Mouse (Mus musculus) erythroblast, embryonic 14.5 days (primary cell): ENCODE measurements around the gene Nxpe5. TPM values are rescaled to one million over a fixed set of nuclear protein-coding genes. Genes with fewer than 3 reads are reported as not detected.

Experiments
- H3K27me3 ChIP-seq: 2 replicates; pipeline ENCODE4 v1.6.1; 2012; ENCODE audit warnings: inconsistent platforms; ENCODE audit not compliant: control insufficient read depth
- H3K36me3 ChIP-seq: 2 replicates; pipeline ENCODE4 v1.6.1; 2012; ENCODE audit warnings: mild to moderate bottlenecking, inconsistent platforms; ENCODE audit not compliant: control insufficient read depth
- H3K4me1 ChIP-seq: 2 replicates; pipeline ENCODE4 v1.6.1; 2012; ENCODE audit warnings: inconsistent platforms; ENCODE audit not compliant: control insufficient read depth
- H3K4me3 ChIP-seq: replicated peaks from 2 replicates; pipeline ENCODE3; 2012; ENCODE audit warnings: moderate library complexity, mild to moderate bottlenecking, inconsistent platforms
- H3K9me3 ChIP-seq: 2 replicates; pipeline ENCODE4 v1.6.1; 2012; ENCODE audit warnings: low read length, inconsistent platforms, mixed read lengths; ENCODE audit not compliant: control insufficient read depth
- GATA1 ChIP-seq: IDR thresholded peaks from 2 replicates; pipeline ENCODE4 v1.6.1; 2012; ENCODE audit warnings: low read length, inconsistent platforms, mixed read lengths
- TAL1 ChIP-seq: IDR thresholded peaks from 3 replicates; pipeline ENCODE4 v1.6.1; 2012; ENCODE audit warnings: low read length, inconsistent platforms, mixed read lengths
- polyA plus RNA-seq: library from polyadenylated mRNA; stranded (reverse); fragments of >175 nt; gene quantifications from 2 replicates; pipeline ENCODE4 v1.2.3, GENCODE M21; 2012

The Nxpe5 gene
- polyA plus RNA-seq, 1 experiment, result not detected

GRCm38 (mm10) chr5:138280425-138280768 is 54.7 kb downstream of the Nxpe5 start:
- peaks cover 7% of the 10 kb centered on the region for H3K9me3 ChIP-seq
- peak overlapping the region; percentile 62 for H3K4me3 ChIP-seq
- H3K4me1 ChIP-seq, result peaks cover 24% of the 10 kb centered on the region
- TF ChIP-seq TAL1, result no peak
- no peak for TF ChIP-seq GATA1
- H3K36me3 ChIP-seq, result peaks cover 5% of the 10 kb centered on the region; the same call in 1 of the 2 replicates
- peaks cover 22% of the 10 kb centered on the region for H3K27me3 ChIP-seq

DNA sequence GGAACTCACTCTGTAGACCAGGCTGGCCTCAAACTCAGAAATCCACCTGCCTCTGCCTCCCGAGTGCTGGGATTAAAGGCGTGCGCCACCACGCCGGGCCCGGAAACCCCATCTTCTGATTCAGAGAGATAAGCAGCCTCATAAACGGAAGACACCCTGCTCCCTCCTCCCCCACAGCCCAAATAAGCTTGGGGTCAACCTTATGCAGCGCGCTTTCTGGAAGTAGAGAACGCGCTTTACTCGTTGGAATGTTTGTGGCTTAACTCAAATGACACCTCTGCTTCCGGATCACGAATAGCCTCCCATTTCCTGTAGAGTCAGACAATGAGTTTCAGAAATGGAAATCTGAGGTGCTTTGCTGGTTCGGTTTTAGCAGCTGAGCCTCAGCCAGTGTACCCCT is 55.1 kb downstream of the Nxpe5 start:
- H3K27me3 ChIP-seq, result peaks cover 17% of the 10 kb centered on the region
- peaks cover 5% of the 10 kb centered on the region; the same call in 1 of the 2 replicates for H3K36me3 ChIP-seq
- H3K9me3 ChIP-seq, result peaks cover 7% of the 10 kb centered on the region
- peak overlapping the region; percentile 62 for H3K4me3 ChIP-seq
- H3K4me1 ChIP-seq, result peaks cover 24% of the 10 kb centered on the region
- TF ChIP-seq TAL1 (no peak), GATA1 (no peak)

GRCm38 (mm10) chr5:138281798-138282197 is 56.1 kb downstream of the Nxpe5 start:
- Histone ChIP-seq H3K27me3 (peaks cover 16% of the 10 kb centered on the region), H3K4me3 (peak overlapping the region; percentile 62), H3K9me3 (peaks cover 7% of the 10 kb centered on the region), H3K36me3 (peaks cover 5% of the 10 kb centered on the region; the same call in 1 of the 2 replicates), H3K4me1 (peaks cover 24% of the 10 kb centered on the region)
- TF ChIP-seq TAL1 (no peak), GATA1 (no peak)

GRCm38 (mm10) chr5:138283540-138283939 is 57.8 kb downstream of the Nxpe5 start:
- Histone ChIP-seq H3K9me3 (peaks cover 7% of the 10 kb centered on the region), H3K4me3 (no peak overlapping the region), H3K27me3 (peaks cover 16% of the 10 kb centered on the region), H3K36me3 (peaks cover 5% of the 10 kb centered on the region; the same call in 1 of the 2 replicates), H3K4me1 (peaks cover 24% of the 10 kb centered on the region)
- no peak for TF ChIP-seq GATA1
- no peak for TF ChIP-seq TAL1

DNA sequence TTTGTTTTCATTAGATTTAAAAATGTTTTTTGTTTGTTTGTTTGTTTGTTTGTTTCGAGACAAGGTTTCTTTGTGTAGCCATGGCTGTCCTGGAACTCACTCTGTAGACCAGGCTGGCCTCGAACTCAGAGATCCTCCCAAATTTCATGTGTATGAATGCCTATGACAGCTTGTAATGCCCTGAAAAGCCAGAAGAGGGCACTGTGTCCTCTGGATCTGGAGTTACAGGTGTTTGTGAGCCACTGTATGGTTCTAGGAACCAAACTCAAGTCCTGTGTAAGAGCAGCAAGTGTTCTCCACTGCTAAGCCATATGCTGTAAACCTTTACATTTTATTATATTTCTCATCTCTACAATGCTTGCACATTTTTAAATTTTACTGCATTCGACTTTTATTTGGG is 62.2 kb downstream of the Nxpe5 start:
- no peaks in the 10 kb centered on the region; the same call in 1 of the 2 replicates for H3K4me1 ChIP-seq

GRCm38 (mm10) chr5:138291638-138292037 is 65.9 kb downstream of the Nxpe5 start:
- H3K4me1 ChIP-seq, result no peaks in the 10 kb centered on the region
- TF ChIP-seq TAL1 (no peak), GATA1 (no peak)
- H3K27me3 ChIP-seq, result no peaks in the 10 kb centered on the region
- no peaks in the 10 kb centered on the region for H3K9me3 ChIP-seq
- peaks cover 14% of the 10 kb centered on the region for H3K36me3 ChIP-seq
- H3K4me3 ChIP-seq, result no peak overlapping the region

More for the DNA sequence above, 62.2 kb downstream of the Nxpe5 start:
- H3K36me3 ChIP-seq, result peaks cover 14% of the 10 kb centered on the region
- H3K9me3 ChIP-seq, result no peaks in the 10 kb centered on the region
- TF ChIP-seq TAL1, result no peak
- TF ChIP-seq GATA1, result no peak
- H3K4me3 ChIP-seq, result no peak overlapping the region
- H3K27me3 ChIP-seq, result no peaks in the 10 kb centered on the region

- no peak overlapping the region for H3K4me3 ChIP-seq
- H3K4me1 ChIP-seq, result no peaks in the 10 kb centered on the region; the same call in 1 of the 2 replicates
- H3K9me3 ChIP-seq, result no peaks in the 10 kb centered on the region
- peaks cover 31% of the 10 kb centered on the region for H3K36me3 ChIP-seq
- no peaks in the 10 kb centered on the region for H3K27me3 ChIP-seq
- TF ChIP-seq TAL1 (no peak), GATA1 (no peak)
Measured at GRCm38 (mm10) chr5:138294158-138294557, 68.5 kb downstream of the Nxpe5 start.

DNA sequence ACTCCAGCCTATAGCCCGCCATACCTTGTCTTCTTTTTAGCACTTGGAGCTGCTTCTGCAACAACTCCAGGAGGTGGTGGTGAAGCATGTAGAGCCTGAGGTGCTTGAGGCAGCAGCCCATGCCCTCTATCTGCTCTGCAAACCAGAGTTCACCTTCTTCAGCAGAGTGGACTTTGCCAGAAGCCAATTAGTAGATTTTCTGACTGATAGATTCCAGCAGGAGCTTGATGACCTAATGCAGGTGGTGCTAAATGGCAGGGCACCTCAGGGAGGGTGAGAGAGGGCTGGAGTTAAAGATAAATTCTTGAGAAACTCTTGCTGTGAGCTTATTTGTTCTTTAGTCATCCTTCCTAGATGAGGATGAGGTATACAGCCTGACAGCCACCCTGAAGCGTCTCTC is 73.9 kb downstream of the Nxpe5 start:
- no peak overlapping the region for H3K4me3 ChIP-seq

More for the DNA sequence above, 73.9 kb downstream of the Nxpe5 start:
- Histone ChIP-seq H3K9me3 (no peaks in the 10 kb centered on the region), H3K36me3 (peaks cover 51% of the 10 kb centered on the region), H3K27me3 (no peaks in the 10 kb centered on the region), H3K4me1 (no peaks in the 10 kb centered on the region; the same call in 1 of the 2 replicates)
- TF ChIP-seq GATA1 (no peak), TAL1 (no peak)

Other genes with a start within 250 kb of the Nxpe5 start
- gene Azgp1, start 244.4 kb upstream of the Nxpe5 start, polyA plus RNA-seq, result not detected in 2 replicates
- 0.02 TPM in 1 of 2 replicates, not detected in the other for gene Smok3a, start 204.6 kb upstream of the Nxpe5 start, polyA plus RNA-seq
- not detected in 2 replicates for gene Smok3b, start 204.5 kb upstream of the Nxpe5 start, polyA plus RNA-seq
- gene Smok3c, start 172.7 kb upstream of the Nxpe5 start, polyA plus RNA-seq, result not detected in 2 replicates
- 0.01 and 0.02 TPM in 2 replicates for gene Zkscan1, start 140.8 kb upstream of the Nxpe5 start, polyA plus RNA-seq
- 0.10 and 0.11 TPM in 2 replicates for gene Zscan21, start 109.0 kb upstream of the Nxpe5 start, polyA plus RNA-seq
- gene Zfp113, start 70.2 kb upstream of the Nxpe5 start, polyA plus RNA-seq, result 0.01 and 0.04 TPM in 2 replicates
- gene Cops6, start 64.8 kb upstream of the Nxpe5 start, polyA plus RNA-seq, result 8.2 and 11.5 TPM in 2 replicates
- gene Ap4m1, start 53.9 kb upstream of the Nxpe5 start, polyA plus RNA-seq, result 1.1 and 1.7 TPM in 2 replicates
- 7.1 and 11.5 TPM in 2 replicates for gene Mcm7, start 53.5 kb upstream of the Nxpe5 start, polyA plus RNA-seq
- gene Taf6, start 38.4 kb upstream of the Nxpe5 start, polyA plus RNA-seq, result 2.8 and 3.9 TPM in 2 replicates
- gene Cnpy4, start 38.4 kb upstream of the Nxpe5 start, polyA plus RNA-seq, result 0.28 and 0.30 TPM in 2 replicates
- 0.12 and 0.31 TPM in 2 replicates for gene Mblac1, start 31.6 kb upstream of the Nxpe5 start, polyA plus RNA-seq
- 2.2 and 2.3 TPM in 2 replicates for gene Lamtor4, start 29.6 kb downstream of the Nxpe5 start, polyA plus RNA-seq
- gene BC037034, start 38.1 kb downstream of the Nxpe5 start, polyA plus RNA-seq, result 2.4 and 2.9 TPM in 2 replicates
- gene Gal3st4, start 46.9 kb downstream of the Nxpe5 start, polyA plus RNA-seq, result not detected in 2 replicates
- not detected in 2 replicates for gene Gm43720, start 54.1 kb downstream of the Nxpe5 start, polyA plus RNA-seq
- gene Gpc2, start 54.1 kb downstream of the Nxpe5 start, polyA plus RNA-seq, result 0.06 and 0.07 TPM in 2 replicates
- 3.2 and 4.9 TPM in 2 replicates for gene Stag3, start 54.3 kb downstream of the Nxpe5 start, polyA plus RNA-seq
- gene Pvrig, start 116.1 kb downstream of the Nxpe5 start, polyA plus RNA-seq, result not detected in 2 replicates
- gene Zfp157, start 215.6 kb downstream of the Nxpe5 start, polyA plus RNA-seq, result 0.01 TPM in 1 of 2 replicates, not detected in the other